Mouse (Mus musculus) erythroblast, embryonic 14.5 days (primary cell): ENCODE measurements at regions not wholly inside any gene's neighbourhood (a gene's known extent, or its start where the extent isn't known, plus 50 kb on each side); places are given as distances from the start of the nearest gene placed in this dataset.

Source experiments
- H3K27me3 ChIP-seq: 2 replicates; pipeline ENCODE4 v1.6.1; 2012; ENCODE audit warnings: inconsistent platforms; ENCODE audit not compliant: control insufficient read depth
- H3K36me3 ChIP-seq: 2 replicates; pipeline ENCODE4 v1.6.1; 2012; ENCODE audit warnings: mild to moderate bottlenecking, inconsistent platforms; ENCODE audit not compliant: control insufficient read depth
- H3K4me1 ChIP-seq: 2 replicates; pipeline ENCODE4 v1.6.1; 2012; ENCODE audit warnings: inconsistent platforms; ENCODE audit not compliant: control insufficient read depth
- H3K4me3 ChIP-seq: replicated peaks from 2 replicates; pipeline ENCODE3; 2012; ENCODE audit warnings: moderate library complexity, mild to moderate bottlenecking, inconsistent platforms
- H3K9me3 ChIP-seq: 2 replicates; pipeline ENCODE4 v1.6.1; 2012; ENCODE audit warnings: low read length, inconsistent platforms, mixed read lengths; ENCODE audit not compliant: control insufficient read depth
- GATA1 ChIP-seq: IDR thresholded peaks from 2 replicates; pipeline ENCODE4 v1.6.1; 2012; ENCODE audit warnings: low read length, inconsistent platforms, mixed read lengths
- TAL1 ChIP-seq: IDR thresholded peaks from 3 replicates; pipeline ENCODE4 v1.6.1; 2012; ENCODE audit warnings: low read length, inconsistent platforms, mixed read lengths

DNA sequence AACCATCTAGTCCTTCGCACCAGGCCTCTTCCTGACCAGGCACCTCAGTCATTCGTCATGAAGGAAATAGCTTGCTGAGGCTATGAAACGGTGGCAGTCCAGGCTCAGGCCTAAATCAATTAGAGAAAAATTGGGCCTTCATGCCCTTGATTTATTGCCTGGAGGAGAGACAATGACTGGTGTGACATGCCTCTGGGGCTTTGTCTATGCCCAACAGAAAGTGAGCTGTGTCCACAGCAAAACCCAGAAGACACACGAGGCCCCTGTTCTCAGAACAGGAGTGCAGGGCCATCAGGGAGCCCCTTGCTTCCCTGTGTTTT lies 922.9 kb upstream of the Car8 start:
- TF ChIP-seq TAL1 (no peak), GATA1 (no peak)
- no peak overlapping the region for H3K4me3 ChIP-seq
- no peaks in the 10 kb centered on the region for H3K27me3 ChIP-seq
- no peaks in the 10 kb centered on the region for H3K9me3 ChIP-seq
- no peaks in the 10 kb centered on the region for H3K4me1 ChIP-seq
- no peaks in the 10 kb centered on the region for H3K36me3 ChIP-seq

DNA sequence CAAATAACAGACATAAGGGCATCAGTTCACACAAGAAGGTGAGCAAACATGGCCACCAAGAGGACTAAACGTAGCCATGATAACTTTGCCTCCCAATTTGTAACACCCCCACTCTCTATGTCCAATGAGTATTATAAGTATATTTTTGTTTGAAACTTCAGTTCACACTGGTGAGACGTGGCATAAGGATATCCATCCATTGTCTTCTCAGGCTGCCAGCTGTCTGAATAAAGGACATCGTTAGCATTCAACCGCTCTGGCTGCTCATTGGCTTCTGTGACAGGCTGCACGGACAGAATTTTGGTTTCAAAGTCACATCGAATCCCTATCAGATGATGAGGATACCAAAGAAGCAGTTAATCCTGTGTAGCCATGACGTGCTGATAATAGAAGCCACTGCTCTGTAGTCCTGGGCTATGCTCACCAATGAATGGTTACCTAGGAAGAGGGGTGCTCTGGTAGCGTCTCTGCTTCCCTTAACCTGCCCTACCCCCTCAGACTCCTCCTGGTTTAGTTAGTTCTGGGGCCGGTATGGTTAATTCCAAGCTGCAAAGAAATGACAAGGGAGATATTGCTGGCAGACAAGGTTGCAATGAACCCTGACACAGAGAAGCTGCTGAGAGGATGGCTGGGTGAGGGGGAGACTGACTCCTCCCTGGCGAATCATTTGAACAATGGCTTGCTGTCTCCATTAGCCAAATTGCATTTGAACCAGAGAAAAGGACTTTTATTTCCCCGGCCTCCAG lies 922.4 kb upstream of the Car8 start:
- H3K27me3 ChIP-seq: no peaks in the 10 kb centered on the region
- no peak for TF ChIP-seq GATA1
- no peak for TF ChIP-seq TAL1
- no peaks in the 10 kb centered on the region for H3K36me3 ChIP-seq
- H3K9me3 ChIP-seq: no peaks in the 10 kb centered on the region
- no peak overlapping the region for H3K4me3 ChIP-seq
- no peaks in the 10 kb centered on the region for H3K4me1 ChIP-seq

DNA sequence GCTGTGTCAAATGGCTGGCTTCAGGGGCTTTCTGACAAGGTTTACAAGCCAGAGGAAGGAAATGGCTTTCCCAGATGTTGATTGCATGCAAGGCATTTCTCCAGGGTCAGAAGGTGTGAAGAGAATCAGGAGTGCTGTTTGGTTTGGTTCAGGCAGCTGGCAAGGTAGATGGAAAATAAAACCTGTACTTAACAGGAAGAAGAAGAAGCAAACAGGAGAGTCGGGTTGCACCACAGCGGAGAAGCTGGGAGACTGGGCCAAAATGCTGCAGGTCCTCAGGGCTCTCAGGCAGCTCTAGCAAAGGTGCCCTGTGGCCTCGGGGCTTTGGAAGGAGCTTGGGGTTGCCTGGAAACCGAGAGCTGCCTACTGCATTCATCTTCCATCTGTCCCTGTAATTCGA lies 908.9 kb upstream of the Car8 start:
- peaks cover 4% of the 10 kb centered on the region; the same call in 1 of the 2 replicates for H3K9me3 ChIP-seq
- no peak overlapping the region for H3K4me3 ChIP-seq
- H3K36me3 ChIP-seq: no peaks in the 10 kb centered on the region
- peaks cover 4% of the 10 kb centered on the region for H3K4me1 ChIP-seq
- H3K27me3 ChIP-seq: no peaks in the 10 kb centered on the region
- no peak for TF ChIP-seq TAL1
- no peak for TF ChIP-seq GATA1

DNA sequence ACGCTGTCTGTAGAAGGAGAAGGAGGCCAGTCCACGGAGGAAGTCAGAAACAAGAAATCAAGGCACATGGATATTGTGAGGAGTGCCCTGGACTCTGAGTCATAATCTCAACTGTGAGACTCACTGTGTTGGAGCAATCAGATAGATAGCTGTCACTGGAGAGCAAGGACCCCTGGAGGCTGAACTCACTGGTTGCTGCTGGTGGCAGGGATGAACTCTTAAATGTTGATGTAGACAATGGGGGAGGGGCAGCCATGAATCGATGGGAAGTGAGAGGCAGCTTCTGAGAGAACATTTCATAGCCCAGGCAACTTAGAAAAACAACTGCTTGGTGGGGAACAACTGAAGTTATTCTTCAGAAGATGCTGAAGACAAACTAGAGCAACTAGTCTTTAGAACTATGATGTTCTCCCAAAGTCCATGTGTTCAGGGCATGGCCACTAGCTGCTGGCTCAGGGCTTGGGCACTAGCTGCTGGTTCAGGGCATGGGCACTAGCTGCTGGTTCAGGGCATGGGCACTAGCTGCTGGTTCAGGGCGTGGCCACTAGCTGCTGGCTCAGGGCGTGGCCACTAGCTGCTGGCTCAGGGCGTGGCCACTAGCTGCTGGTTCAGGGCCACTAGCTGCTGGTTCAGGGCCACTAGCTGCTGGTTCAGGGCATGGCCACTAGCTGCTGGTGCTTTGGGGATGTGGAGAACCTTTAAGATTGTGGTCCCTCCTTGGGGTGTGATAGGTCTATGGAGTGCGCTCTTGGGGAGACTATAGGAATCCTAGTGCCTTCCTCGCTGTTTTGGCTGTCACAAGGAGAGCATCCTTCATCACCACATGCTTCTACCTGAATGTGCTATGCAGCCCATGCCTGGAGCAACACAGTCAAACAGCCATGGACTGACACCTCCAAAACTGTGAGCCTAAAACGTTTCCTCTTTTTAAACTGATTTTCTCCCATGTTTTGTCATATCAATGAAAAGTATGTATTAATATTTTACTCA lies 905.7 kb upstream of the Car8 start:
- no peaks in the 10 kb centered on the region for H3K27me3 ChIP-seq
- TF ChIP-seq TAL1: no peak
- TF ChIP-seq GATA1: no peak
- no peaks in the 10 kb centered on the region for H3K36me3 ChIP-seq
- H3K4me1 ChIP-seq: peaks cover 4% of the 10 kb centered on the region
- H3K9me3 ChIP-seq: no peaks in the 10 kb centered on the region
- no peak overlapping the region for H3K4me3 ChIP-seq

DNA sequence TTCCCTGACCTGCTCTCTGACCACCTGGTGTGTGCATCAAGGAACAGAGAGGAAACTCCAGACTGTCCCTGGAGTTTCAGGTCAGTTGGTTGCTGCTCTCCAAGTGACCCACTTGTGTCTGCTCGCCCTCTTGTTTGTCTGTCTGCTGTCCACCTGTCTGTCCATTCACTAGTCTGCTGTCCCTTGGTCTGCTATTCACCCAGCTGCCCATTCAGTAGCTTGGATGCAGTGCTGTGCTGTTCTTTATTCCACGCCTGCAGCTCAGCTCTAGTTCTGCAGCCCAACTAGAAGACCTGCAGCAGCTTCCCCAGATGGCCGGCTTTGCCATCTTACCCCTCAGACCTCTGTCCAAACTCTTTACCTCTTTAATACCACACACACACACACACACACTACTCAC lies 904.2 kb upstream of the Car8 start:
- H3K9me3 ChIP-seq: no peaks in the 10 kb centered on the region
- TF ChIP-seq GATA1 (no peak), TAL1 (no peak)
- H3K4me1 ChIP-seq: peaks cover 4% of the 10 kb centered on the region
- H3K36me3 ChIP-seq: no peaks in the 10 kb centered on the region
- no peaks in the 10 kb centered on the region for H3K27me3 ChIP-seq
- H3K4me3 ChIP-seq: no peak overlapping the region

DNA sequence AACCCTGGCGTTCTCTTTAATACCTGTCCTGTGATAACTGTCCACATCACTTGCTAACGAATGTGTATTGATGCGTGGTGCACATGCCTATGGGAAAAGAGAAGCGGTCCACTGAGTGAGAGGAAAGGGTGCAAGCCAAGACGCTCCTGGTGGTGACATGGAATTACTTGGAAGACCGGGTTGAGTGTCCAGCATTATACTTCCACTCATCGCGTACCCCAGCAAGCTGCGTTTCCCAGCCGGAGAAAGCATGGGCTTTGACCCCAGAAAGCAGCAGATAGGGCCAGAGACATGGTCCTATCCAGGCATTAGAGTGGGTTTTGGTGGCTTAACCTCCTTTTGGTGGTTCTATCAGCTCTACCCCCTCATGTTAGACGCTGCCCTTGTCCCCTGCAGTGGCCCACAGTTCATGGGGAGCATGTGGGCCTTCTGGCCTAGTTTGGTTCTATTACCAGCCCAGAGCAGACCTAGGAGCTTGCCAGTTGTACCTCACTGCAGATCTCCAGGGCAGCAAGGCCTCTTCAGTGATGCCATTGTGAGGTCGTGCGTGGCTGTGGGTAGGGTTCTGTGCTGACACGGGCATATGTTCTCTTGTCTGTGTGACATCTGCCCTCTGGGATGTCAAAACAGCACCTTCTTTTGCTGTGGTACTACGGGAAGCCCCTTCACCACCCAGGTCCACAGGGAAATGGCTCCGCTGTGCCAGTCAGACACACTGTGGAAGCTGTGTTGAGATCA lies 903.3 kb upstream of the Car8 start:
- no peak for TF ChIP-seq TAL1
- Histone ChIP-seq H3K9me3 (no peaks in the 10 kb centered on the region), H3K4me1 (peaks cover 4% of the 10 kb centered on the region), H3K27me3 (no peaks in the 10 kb centered on the region), H3K36me3 (no peaks in the 10 kb centered on the region), H3K4me3 (no peak overlapping the region)

DNA sequence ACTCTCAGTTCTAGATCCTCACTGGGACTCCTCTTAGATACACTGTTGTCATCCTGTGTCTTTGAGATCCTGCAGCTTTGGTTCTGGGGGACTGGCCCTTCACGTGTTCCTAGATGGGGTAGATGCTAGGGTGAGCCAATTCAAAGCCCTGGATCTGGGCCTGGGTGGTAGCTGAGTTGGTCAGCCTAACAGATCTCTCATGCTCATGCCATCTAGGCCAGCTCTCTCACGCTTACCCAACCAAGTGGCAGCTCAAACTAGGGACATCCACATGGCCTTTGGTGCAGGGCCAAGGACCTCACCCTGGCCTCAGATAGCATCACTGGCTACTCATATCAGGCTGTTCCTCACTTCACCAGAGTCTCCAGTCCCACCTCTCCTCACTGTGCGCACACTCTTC lies 901.9 kb upstream of the Car8 start:
- TF ChIP-seq TAL1 (no peak), GATA1 (no peak)

DNA sequence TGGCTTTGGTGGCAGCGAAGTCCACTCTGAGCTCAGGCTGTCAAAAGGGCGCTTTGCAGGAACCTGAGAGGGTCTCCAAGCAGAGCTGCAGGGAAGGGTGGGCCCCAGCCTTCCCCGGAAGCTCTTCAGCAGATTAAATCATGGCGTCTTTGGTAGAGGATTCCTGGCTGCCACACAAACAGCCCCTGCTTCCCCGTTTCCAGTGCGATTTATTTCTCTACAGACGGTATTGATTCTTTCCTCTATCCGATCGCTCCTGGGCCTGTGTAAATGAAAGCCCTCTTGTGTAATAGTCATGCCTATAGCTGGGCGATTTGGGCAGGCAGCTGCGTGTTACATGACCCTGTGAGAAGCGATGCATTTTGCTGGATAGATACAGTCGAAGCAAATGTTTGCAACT lies 897.8 kb upstream of the Car8 start:
- Histone ChIP-seq H3K4me1 (peaks cover 3% of the 10 kb centered on the region), H3K9me3 (no peaks in the 10 kb centered on the region), H3K27me3 (no peaks in the 10 kb centered on the region), H3K4me3 (no peak overlapping the region), H3K36me3 (no peaks in the 10 kb centered on the region)
- no peak for TF ChIP-seq TAL1
- no peak for TF ChIP-seq GATA1

More for the DNA sequence above, 901.9 kb upstream of the Car8 start:
- H3K27me3 ChIP-seq: no peaks in the 10 kb centered on the region
- peaks cover 6% of the 10 kb centered on the region for H3K4me1 ChIP-seq
- H3K4me3 ChIP-seq: no peak overlapping the region
- no peaks in the 10 kb centered on the region for H3K9me3 ChIP-seq
- no peaks in the 10 kb centered on the region for H3K36me3 ChIP-seq

DNA sequence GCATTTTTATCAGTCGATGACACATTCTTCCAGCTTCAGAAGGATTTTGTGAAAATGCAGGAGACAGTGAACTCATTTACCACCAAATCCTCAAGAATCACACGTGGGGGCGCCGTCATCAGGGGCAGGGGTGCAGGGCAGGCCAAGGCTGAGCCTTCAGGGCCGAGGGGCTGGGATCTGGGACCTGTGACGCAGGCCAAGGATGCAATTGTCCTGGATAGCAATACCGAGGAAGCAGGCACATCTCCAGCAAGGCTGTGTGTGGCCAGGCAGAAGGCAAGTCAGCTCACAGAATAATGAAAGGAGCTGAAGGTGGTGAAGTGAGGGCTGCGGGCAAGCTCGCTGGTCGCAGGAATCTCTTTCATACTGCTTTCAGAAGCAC lies 897.3 kb upstream of the Car8 start:
- no peaks in the 10 kb centered on the region for H3K36me3 ChIP-seq
- H3K9me3 ChIP-seq: no peaks in the 10 kb centered on the region
- peaks cover 3% of the 10 kb centered on the region for H3K4me1 ChIP-seq
- no peaks in the 10 kb centered on the region for H3K27me3 ChIP-seq
- no peak overlapping the region for H3K4me3 ChIP-seq
- TF ChIP-seq GATA1 (no peak), TAL1 (no peak)
